Mouse (Mus musculus) ES-E14 (cell line): ENCODE data around the gene Tmem158.

Experiments used
- CHD2 ChIP-seq: IDR thresholded peaks from 2 replicates; pipeline ENCODE4 v1.6.1; 2014; ENCODE audit warnings: mild to moderate bottlenecking, low read depth, low read length, inconsistent platforms
- HCFC1 ChIP-seq: IDR thresholded peaks from 2 replicates; pipeline ENCODE4 v1.6.1; 2012; ENCODE audit warnings: low read length, inconsistent platforms, borderline replicate concordance; ENCODE audit not compliant: insufficient read depth
- MAFK ChIP-seq: IDR thresholded peaks from 2 replicates; pipeline ENCODE4 v1.6.1; 2014; ENCODE audit warnings: mild to moderate bottlenecking, low read depth, low read length, inconsistent platforms; ENCODE audit not compliant: insufficient read depth
- ZC3H11A ChIP-seq: IDR thresholded peaks from 2 replicates; pipeline ENCODE4 v1.6.1; 2012; ENCODE audit warnings: low read depth, mild to moderate bottlenecking, inconsistent platforms, low read length, borderline replicate concordance
- ZNF384 ChIP-seq: IDR thresholded peaks from 2 replicates; pipeline ENCODE4 v1.6.1; 2012; ENCODE audit warnings: low read depth, low read length, inconsistent platforms

DNA sequence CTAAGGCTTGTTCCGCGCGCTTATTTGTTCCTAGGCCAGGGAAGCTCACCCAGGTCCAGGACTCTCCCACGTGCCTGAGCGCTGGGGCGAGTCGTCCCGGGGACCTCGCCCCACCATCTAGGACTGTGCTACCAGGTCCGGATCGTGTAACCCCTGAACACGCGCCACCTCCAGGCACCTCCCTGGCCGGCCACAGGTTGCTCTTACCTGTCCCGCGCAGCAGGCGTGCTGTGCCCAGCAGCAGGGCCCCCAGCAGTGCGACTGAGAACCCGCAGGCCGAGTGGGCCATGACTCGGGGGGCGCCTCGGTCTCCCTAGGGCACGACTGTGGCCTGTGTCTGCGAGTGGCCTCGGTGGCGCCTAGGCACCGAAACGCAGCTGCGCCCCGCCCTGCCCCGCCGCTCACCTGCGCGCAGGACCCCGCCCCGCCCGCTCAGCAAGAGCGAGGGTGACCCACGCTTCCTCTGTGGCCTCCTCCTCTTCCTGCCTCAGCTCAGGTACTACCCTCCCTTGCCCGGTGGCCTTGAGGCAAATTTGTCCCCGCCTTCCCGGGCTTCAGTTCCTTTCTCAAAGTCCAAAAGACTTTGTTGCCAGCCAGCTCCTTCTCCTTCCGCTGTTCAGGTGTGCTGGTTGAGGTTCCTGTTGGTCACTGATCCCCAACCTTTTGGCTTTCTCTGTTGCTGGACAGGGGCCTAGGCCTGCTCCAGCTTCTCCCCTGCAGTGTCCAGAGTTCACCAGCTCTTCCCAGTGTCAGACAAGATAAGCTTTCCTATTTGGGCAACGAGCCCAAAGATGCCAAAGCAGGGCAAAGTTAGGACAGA is 44.7 kb downstream of the Tmem158 start, which contains the start of gene Cdcp1:
- TF ChIP-seq MAFK (no peak), ZNF384 (no peak), HCFC1 (no peak), ZC3H11A (no peak), CHD2 (no peak)
